ENCODE assay signal across 23 mouse cellular contexts in the genomic region with DNA sequence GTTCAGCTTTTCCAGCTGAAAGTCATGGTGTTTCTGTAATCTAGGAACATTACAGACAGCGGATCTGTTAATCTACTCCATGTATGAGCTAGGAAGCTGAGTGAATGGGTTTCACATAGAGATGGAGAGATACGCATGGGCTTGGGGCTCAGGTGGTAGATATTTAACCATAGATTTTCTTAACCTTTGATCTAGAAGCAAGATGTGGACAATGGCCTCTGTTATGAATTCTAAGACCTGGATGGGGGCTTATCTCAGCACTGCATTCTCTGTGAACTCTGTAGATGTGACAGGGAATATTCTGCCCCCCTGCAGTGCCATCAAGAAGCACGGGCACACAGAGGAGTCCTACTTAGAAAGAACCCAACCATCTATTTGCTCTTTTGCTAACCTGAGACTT.
"Had no signal": no experiment of that assay in that cellular context is flagged by ENCODE, and none has a peak within 500 bp of the region (broad histone marks: within the 10 kb centered on the region; RNA-seq: fewer than 3 reads in every experiment).

No protein-coding gene starts in this region.

- H3K4me2 ChIP-seq: forebrain, embryonic 15.5 days; heart, embryonic 11.5 days; heart, embryonic 13.5 days; heart, embryonic 15.5 days; hindbrain, embryonic 13.5 days; hindbrain, embryonic 15.5 days; limb, embryonic 12.5 days had no signal

- DNase-seq: forebrain, postnatal 0 days; gastrocnemius, postnatal 14 days; gastrocnemius, postnatal 36 days; heart, adult 11 months; heart, adult 2 months; heart, postnatal 14 days; heart, postnatal 36 days; kidney, adult 18-20 months; kidney, adult 8-10 months; kidney, postnatal 10 days; kidney, postnatal 25 days; kidney, postnatal 4 days had no signal

- H3K4me1 ChIP-seq: heart, embryonic 13.5 days; limb, embryonic 10.5 days had no signal

- H3K27me3 ChIP-seq: forebrain, embryonic 15.5 days; heart, embryonic 13.5 days; heart, embryonic 15.5 days; hindbrain, embryonic 13.5 days; hindbrain, embryonic 15.5 days had no signal

- ATAC-seq: forebrain, postnatal 0 days; hindbrain, postnatal 0 days had no signal

- H3K36me3 ChIP-seq: forebrain, embryonic 15.5 days; heart, embryonic 13.5 days; heart, embryonic 15.5 days; hindbrain, embryonic 13.5 days; hindbrain, embryonic 15.5 days; limb, embryonic 10.5 days; limb, embryonic 12.5 days had no signal

- H3K4me3 ChIP-seq: forebrain, embryonic 15.5 days; heart, adult 2 months; heart, embryonic 13.5 days; heart, embryonic 15.5 days; hindbrain, embryonic 13.5 days; hindbrain, embryonic 15.5 days; layer of hippocampus, adult 2 months; left cerebral cortex, adult 2 months; limb, embryonic 10.5 days; limb, embryonic 12.5 days had no signal

- H3K9me3 ChIP-seq: forebrain, embryonic 15.5 days; heart, embryonic 13.5 days; heart, embryonic 15.5 days; hindbrain, embryonic 13.5 days; hindbrain, embryonic 15.5 days; limb, embryonic 10.5 days; limb, embryonic 12.5 days had no signal

- H3K9ac ChIP-seq: forebrain, embryonic 15.5 days; forebrain, postnatal 0 days; heart, embryonic 13.5 days; heart, embryonic 15.5 days; hindbrain, embryonic 13.5 days; hindbrain, embryonic 15.5 days; limb, embryonic 12.5 days had no signal

- H3K27ac ChIP-seq: heart, adult 2 months; heart, embryonic 13.5 days; heart, embryonic 15.5 days; hindbrain, embryonic 13.5 days; hindbrain, embryonic 15.5 days; hindbrain, postnatal 0 days; layer of hippocampus, adult 2 months; left cerebral cortex, adult 2 months; limb, embryonic 10.5 days; limb, embryonic 12.5 days had no signal
